Mouse (Mus musculus) E14TG2a.4 (cell line): Measurements from ENCODE around the gene Gne.

Source experiments
- CTCF ChIP-seq: conservative IDR thresholded peaks from 2 replicates; pipeline ENCODE4 v1.5.1; 2014; ENCODE audit warnings: low read length
- NANOG ChIP-seq: IDR thresholded peaks from 2 replicates; pipeline ENCODE4 v1.6.1; 2014; ENCODE audit warnings: borderline replicate concordance, low read length, mixed read lengths

DNA sequence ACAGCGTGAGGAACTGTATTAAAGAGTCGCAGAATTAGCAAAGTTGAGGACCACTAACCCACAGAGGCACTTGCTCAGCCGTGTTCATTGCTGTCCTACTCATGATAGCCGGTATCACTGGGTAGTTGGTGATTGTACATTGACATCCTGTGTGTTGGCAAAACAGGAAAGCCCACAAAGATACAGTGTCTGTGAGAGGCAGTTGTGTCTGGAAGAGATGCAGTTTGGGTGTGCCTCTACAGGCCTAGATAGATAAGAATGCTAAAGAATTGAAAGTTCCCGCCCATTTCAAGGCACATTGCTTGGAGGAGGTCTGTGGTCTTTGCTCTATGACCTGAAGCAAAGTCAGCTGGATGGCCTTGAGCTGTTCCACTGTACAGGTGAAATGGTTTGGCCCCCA lies 79.9 kb downstream of the Gne start, which contains the start of gene Clta:
- TF ChIP-seq CTCF, result no peak
- TF ChIP-seq NANOG, result no peak
